Mouse (Mus musculus): ENCODE measurements around the gene Hoxb9. TPM values are rescaled to one million over a fixed set of nuclear protein-coding genes. Genes with fewer than 3 reads are reported as not detected.

Hoxb9 gene
- total RNA-seq, 2 experiments from 2014 or later = not detected

DNA sequence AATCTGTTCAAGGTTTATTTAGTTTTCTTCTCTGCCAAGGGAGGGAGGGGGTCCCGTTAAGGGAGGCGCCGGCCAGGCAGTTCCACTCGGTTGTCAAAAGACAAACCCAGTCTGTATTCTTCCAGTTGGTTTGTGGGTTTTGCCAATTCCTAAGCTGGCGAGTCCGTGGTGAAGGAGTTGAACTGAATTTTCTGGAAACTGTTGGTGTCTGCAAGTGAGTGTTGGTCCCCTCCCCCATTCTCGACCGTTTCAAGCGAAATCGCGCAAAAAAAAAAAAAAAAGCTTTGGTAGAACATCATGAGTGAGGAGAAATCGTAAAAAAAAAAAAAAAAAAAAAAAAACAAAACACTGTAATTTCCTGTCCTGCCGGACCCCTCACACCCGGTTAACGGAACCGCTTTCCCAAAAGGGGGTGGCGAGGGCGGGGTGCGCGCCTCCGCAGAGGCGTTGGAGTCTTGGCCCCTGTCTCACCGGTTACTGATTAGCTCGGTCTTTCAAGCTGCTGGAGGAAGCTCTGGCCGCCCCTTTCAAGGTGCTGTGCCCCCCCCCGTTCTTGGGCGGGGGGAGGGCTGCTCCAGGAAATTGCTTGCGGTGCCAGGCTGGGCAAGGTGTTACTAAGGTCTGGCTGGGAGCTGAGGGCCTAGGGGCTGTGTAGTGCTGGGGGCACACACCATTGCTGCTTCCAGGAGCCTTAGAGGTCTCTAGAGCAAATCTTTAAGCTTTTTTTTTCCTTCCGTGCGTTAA is 24.0 kb downstream of the Hoxb9 start:
- DNase-seq = no peak
- intact Hi-C loops (cut with DNase I) = no loop called here

DNA sequence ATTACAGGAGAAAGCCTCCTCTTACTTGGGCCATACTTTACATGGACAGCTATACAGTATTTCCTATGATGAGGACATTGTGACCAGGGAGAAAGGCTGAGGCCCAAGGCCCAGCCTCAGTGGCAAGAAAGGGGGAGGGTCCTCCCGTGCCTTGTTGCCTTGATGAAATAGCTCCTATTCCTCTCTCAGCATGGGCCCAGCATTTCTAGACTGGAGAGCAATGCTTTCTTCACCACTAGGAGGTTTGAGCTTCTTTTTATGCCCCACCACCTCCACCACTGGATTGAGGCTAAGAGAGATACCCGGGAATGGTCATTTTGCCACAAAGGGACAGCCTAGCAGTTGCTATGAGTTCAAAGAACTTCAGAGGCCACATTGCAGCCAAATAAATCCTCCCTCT is 25.7 kb downstream of the Hoxb9 start:
- intact Hi-C loops (cut with DNase I) = no loop called here
- no peak for DNase-seq

GRCm38 (mm10) chr11:96297428-96297827 is 26.2 kb downstream of the Hoxb9 start:
- intact Hi-C loops (cut with DNase I) = no loop called here
- DNase-seq = no peak

GRCm38 (mm10) chr11:96297968-96298635 is 26.8 kb downstream of the Hoxb9 start:
- intact Hi-C loops (cut with DNase I) = no loop called here
- DNase-seq = no peak

GRCm38 (mm10) chr11:96298895-96299667 is 27.8 kb downstream of the Hoxb9 start:
- intact Hi-C loops (cut with DNase I) = no loop called here
- no peak for DNase-seq

DNA sequence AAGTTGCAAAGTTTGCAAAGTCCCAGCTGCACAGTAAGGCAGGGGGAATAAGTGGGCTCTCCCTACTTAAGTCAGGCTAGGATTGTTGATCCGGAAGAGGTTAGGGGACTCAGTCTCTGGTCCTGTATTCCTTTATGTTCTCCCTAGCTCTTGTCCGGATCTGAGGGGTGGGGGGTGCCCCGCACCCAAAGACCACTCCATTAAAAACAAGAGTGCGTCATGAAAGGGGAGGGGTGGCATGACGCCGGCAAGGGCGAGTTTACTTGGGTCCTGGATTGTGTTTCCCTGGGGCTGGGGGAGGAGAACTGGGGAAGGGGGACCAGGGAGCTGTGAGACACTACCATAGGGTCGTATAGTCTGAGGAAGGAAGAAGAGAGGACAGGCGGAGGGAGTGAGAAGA is 28.5 kb downstream of the Hoxb9 start:
- DNase-seq = no peak
- intact Hi-C loops (cut with DNase I) = loop anchor here (5.0 kb wide), 3 partner anchors 253 to 563 kb away; no protein-coding TSS in a partner anchor

- intact Hi-C loops (cut with DNase I) = loop anchor here (5.0 kb wide), 3 partner anchors 252 to 562 kb away; no protein-coding TSS in a partner anchor
Measured at GRCm38 (mm10) chr11:96300354-96301063, 29.3 kb downstream of the Hoxb9 start.

GRCm38 (mm10) chr11:96301064-96301431 is 29.8 kb downstream of the Hoxb9 start:
- intact Hi-C loops (cut with DNase I) = loop anchor here (5.0 kb wide), 3 partner anchors 251 to 561 kb away; no protein-coding TSS in a partner anchor
- no peak for DNase-seq

More at GRCm38 (mm10) chr11:96300354-96301063, 29.3 kb downstream of the Hoxb9 start:
- DNase-seq = no peak

DNA sequence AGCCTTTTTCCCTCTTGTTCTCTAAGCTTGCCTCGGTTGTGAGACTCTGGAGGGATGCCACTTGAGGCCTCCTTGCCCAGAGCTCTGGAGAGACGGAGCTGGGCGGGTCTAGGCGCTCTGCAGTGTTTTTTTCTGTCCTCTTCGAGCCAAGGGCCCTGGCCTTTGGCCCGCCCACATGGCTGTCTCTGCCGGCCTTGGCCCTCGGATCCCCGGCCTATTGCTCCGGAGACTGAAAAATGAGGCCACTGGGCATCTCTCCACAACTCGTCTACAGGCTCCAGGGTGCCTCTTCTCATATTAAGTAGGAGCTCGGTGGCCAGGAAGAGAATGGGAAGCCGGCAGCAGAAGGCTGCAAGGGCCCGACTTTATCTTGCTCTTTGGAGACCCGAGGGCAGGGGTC is 30.6 kb downstream of the Hoxb9 start:
- DNase-seq = no peak

GRCm38 (mm10) chr11:96302381-96303150 is 31.3 kb downstream of the Hoxb9 start:
- DNase-seq = no peak
- intact Hi-C loops (cut with DNase I) = loop anchor here (5.0 kb wide), 3 partner anchors 250 to 560 kb away; no protein-coding TSS in a partner anchor

More for the DNA sequence above, 30.6 kb downstream of the Hoxb9 start:
- intact Hi-C loops (cut with DNase I) = loop anchor here (5.0 kb wide), 3 partner anchors 250 to 560 kb away; no protein-coding TSS in a partner anchor

- intact Hi-C loops (cut with DNase I) = loop anchor here (5.0 kb wide), 3 partner anchors 249 to 559 kb away; no protein-coding TSS in a partner anchor
- DNase-seq = peak; percentile 71 to 85
Measured at GRCm38 (mm10) chr11:96303151-96304099, 32.2 kb downstream of the Hoxb9 start, which contains the start of gene Hoxb5. Gene Hoxb5, plus strand, starts transcription at chr11:96303336.

DNA sequence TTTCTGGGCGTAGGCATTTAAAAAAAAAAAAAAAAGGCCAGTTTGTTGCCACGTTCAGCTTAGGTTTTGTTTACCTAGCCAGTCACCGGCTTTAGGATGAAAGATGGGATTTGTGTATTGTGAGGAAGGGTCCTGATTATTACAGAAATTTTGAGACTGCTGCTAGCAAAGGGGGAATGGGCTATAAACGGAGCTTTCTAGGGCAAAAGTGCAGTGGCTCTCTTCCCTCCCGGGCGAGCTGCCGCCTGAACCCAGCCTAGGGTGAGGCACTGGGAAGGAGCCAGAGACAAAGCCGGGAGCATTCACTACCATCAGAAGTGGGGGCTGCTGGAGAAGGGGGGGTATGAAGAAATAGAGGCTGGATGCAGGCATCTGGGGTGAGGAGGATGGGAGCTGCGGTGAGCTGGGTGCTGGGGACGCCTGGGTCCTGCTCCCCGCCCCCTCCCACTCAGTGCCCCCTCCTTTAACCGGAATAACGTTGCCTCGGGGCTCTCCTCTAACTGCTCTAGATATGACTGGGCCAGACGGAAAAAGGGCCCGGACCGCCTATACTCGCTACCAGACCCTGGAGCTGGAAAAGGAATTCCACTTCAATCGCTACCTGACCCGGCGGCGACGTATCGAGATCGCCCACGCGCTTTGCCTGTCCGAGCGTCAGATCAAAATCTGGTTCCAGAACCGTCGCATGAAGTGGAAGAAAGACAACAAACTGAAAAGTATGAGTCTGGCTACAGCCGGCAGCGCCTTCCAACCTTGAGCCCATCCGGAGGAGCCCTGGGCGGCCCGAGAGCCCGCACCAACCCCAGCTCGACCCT is 33.3 kb downstream of the Hoxb9 start:
- no peak for DNase-seq
- intact Hi-C loops (cut with DNase I) = loop anchor here (5.0 kb wide), 3 partner anchors 248 to 558 kb away; no protein-coding TSS in a partner anchor

GRCm38 (mm10) chr11:96305505-96306182 is 34.4 kb downstream of the Hoxb9 start:
- intact Hi-C loops (cut with DNase I) = no loop called here
- no peak for DNase-seq

DNA sequence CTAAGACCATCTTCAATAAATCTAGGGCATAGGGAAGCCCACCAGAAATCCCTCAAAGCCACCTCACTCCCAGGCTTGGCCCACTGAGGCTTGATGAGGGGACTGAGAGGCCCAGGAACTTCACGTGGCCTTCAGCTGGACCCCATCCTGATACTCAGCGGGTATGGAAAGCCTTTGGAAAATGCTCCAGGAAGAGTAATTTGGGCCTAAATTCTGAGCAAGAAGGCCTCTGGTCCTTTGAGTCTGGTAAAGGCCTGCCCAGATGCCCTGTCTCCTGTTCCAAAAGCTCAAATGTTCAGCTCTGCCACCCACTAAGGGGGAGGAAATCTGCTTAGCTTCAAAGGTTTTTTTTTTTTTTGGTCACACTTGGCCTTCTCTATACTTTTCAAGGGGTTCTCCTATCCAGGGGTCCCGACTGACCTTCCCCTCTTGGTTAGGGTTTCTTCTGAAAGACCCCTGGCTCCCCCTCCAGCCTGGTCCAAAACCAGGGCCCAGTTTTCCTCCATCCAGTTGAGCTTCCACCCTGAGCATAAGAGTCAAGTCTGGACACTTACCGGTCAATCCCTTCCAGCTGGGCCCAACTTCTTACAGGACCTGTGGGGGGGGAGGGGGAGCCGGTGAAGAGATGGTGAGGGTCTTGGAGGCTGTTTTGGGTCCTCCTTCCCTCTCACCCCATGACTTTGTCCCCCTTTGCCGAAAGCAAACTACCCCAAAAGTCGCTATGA is 35.1 kb downstream of the Hoxb9 start:
- intact Hi-C loops (cut with DNase I) = no loop called here
- DNase-seq = no peak

DNA sequence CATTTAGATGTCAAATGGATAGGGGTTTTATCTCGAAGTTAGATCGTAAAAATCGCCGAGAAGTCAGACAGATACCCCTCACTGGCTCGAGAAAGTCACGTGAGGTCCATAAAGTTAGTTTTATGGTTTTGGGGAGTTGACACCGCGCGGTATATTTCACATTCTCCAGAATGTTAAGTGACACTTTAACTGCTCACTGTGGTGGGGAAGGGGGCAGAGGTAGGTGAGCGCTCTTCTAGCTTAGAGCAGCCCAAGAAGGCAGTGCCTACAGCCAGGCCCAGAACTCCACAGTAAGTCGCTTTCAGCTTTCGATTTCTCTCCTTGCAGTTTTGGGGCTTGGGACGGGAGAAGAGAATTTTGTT is 35.6 kb downstream of the Hoxb9 start:
- intact Hi-C loops (cut with DNase I) = no loop called here
- no peak for DNase-seq

- no peak for DNase-seq
- intact Hi-C loops (cut with DNase I) = no loop called here
Measured at GRCm38 (mm10) chr11:96308763-96309162, 37.5 kb downstream of the Hoxb9 start.

Measured in heart, postnatal 14 days (tissue).